Mouse (Mus musculus) intestine, embryonic 15.5 days (tissue): Measurements from ENCODE around the gene Irak4. TPM values are rescaled to one million over a fixed set of nuclear protein-coding genes. Genes with fewer than 3 reads are reported as not detected.
A peak's percentile ranks its signal among the peaks of the same experiment; 100 is the strongest.

Source experiments
- ATAC-seq: fragments of 200-750 bp; cut with Nextera tagmentation; 2 replicates; pipeline ENCODE4 v1.8.0; 2017; ENCODE audit warnings: moderate TSS enrichment, moderate library complexity
- H3K27ac ChIP-seq: fragments of 300-500 bp; sonication (generic); 2 replicates; pipeline ENCODE4 v1.5.1; 2015; ENCODE audit warnings: mild to moderate bottlenecking, inconsistent platforms
- H3K27me3 ChIP-seq: fragments of 300-500 bp; sonication (generic); replicated peaks from 2 replicates; pipeline ENCODE4 v1.6.1; 2015; ENCODE audit warnings: inconsistent platforms
- H3K36me3 ChIP-seq: fragments of 300-500 bp; sonication (generic); 2 replicates; pipeline ENCODE4 v1.6.1; 2015; ENCODE audit warnings: inconsistent platforms
- H3K4me1 ChIP-seq: fragments of 300-500 bp; sonication (generic); replicated peaks from 2 replicates; pipeline ENCODE4 v1.6.1; 2015; ENCODE audit warnings: inconsistent platforms
- H3K4me2 ChIP-seq: fragments of 300-500 bp; sonication (generic); replicated peaks from 2 replicates; pipeline ENCODE4 v1.6.1; 2015; ENCODE audit warnings: mild to moderate bottlenecking, inconsistent platforms
- H3K4me3 ChIP-seq: fragments of 300-500 bp; sonication (generic); replicated peaks from 2 replicates; pipeline ENCODE4 v1.5.1; 2015; ENCODE audit warnings: inconsistent platforms
- H3K9ac ChIP-seq: fragments of 300-500 bp; sonication (generic); 2 replicates; pipeline ENCODE4 v1.6.1; 2015; ENCODE audit warnings: inconsistent platforms
- H3K9me3 ChIP-seq: fragments of 300-500 bp; sonication (generic); 2 replicates; pipeline ENCODE4 v1.6.1; 2016; ENCODE audit warnings: inconsistent platforms
- WGBS: fragments of 180-500 bp; shearing (Covaris S2); methylation state at CpG from one replicate; pipeline ENCODE4 v1.1.7; 2015; 5-methylcytosine and 5-hydroxymethylcytosine counted together
- polyA plus RNA-seq: library from polyadenylated mRNA; unstranded; fragments of >200 nt; fragmentation: Nextera tagmentation; extraction: Ambion mirVana; gene quantifications from 2 replicates; pipeline ENCODE4 v1.2.1, GENCODE M21; 2015

The Irak4 gene
- polyA plus RNA-seq, result 14.8 and 16.3 TPM in 2 replicates

GRCm38 (mm10) chr15:94543409-94544051 is at the start of gene Irak4, which contains the start of gene Pus7l:
Irak4 (plus strand) TSS chr15:94543643.
Pus7l (minus strand) TSS chr15:94543547.
- Histone ChIP-seq H3K9me3 (no peaks in the 10 kb centered on the region), H3K4me2 (peak within 1 kb of the TSS; percentile 88), H3K27me3 (no peaks in the 10 kb centered on the region), H3K9ac (peak within 1 kb of the TSS; percentile 71), H3K27ac (peak within 1 kb of the TSS; percentile 94), H3K36me3 (no peaks in the 10 kb centered on the region), H3K4me1 (no peaks in the 10 kb centered on the region), H3K4me3 (peak within 1 kb of the TSS; percentile 85)
- under 1% methylated on average over 45 of the region's 45 CpGs for WGBS
- ATAC-seq, result peak; percentile 99

- WGBS, result 92% methylated on average over 1 of the region's 1 CpGs
- no peaks in the 10 kb centered on the region for H3K36me3 ChIP-seq
- ATAC-seq, result no peak
- H3K27me3 ChIP-seq, result no peaks in the 10 kb centered on the region
- no peak overlapping the region for H3K27ac ChIP-seq
- no peaks in the 10 kb centered on the region for H3K4me1 ChIP-seq
- H3K4me2 ChIP-seq, result no peak overlapping the region
- H3K4me3 ChIP-seq, result no peak overlapping the region
- H3K9ac ChIP-seq, result no peak overlapping the region
- H3K9me3 ChIP-seq, result no peaks in the 10 kb centered on the region
These were observed 49.0 kb upstream of the Irak4 start for GRCm38 (mm10) chr15:94494445-94494844.

GRCm38 (mm10) chr15:94495936-94496335 is 47.5 kb upstream of the Irak4 start:
- no peak overlapping the region for H3K4me3 ChIP-seq
- no peaks in the 10 kb centered on the region for H3K9me3 ChIP-seq
- H3K27me3 ChIP-seq, result no peaks in the 10 kb centered on the region
- no peak overlapping the region for H3K4me2 ChIP-seq
- no peak overlapping the region for H3K9ac ChIP-seq
- 80% methylated on average over 10 of the region's 10 CpGs for WGBS
- no peak overlapping the region for H3K27ac ChIP-seq
- H3K36me3 ChIP-seq, result no peaks in the 10 kb centered on the region
- H3K4me1 ChIP-seq, result no peaks in the 10 kb centered on the region
- no peak for ATAC-seq

- H3K9ac ChIP-seq, result no peak overlapping the region
- H3K4me1 ChIP-seq, result no peaks in the 10 kb centered on the region
- H3K27me3 ChIP-seq, result no peaks in the 10 kb centered on the region
- WGBS, result 75% methylated on average over 1 of the region's 1 CpGs
- no peaks in the 10 kb centered on the region for H3K9me3 ChIP-seq
- no peak overlapping the region for H3K4me2 ChIP-seq
- no peak overlapping the region for H3K27ac ChIP-seq
- no peak overlapping the region for H3K4me3 ChIP-seq
- H3K36me3 ChIP-seq, result no peaks in the 10 kb centered on the region
- ATAC-seq, result no peak
These were observed 44.2 kb upstream of the Irak4 start for GRCm38 (mm10) chr15:94499260-94499659.

- no peaks in the 10 kb centered on the region for H3K36me3 ChIP-seq
- no peak for ATAC-seq
- 77% methylated on average over 12 of the region's 12 CpGs for WGBS
- H3K9me3 ChIP-seq, result no peaks in the 10 kb centered on the region
- no peak overlapping the region for H3K27ac ChIP-seq
- no peak overlapping the region for H3K9ac ChIP-seq
- H3K4me1 ChIP-seq, result no peaks in the 10 kb centered on the region
- H3K4me2 ChIP-seq, result no peak overlapping the region
- H3K4me3 ChIP-seq, result no peak overlapping the region
- H3K27me3 ChIP-seq, result no peaks in the 10 kb centered on the region
These were observed 39.8 kb upstream of the Irak4 start for GRCm38 (mm10) chr15:94503451-94504215.

- Histone ChIP-seq H3K9me3 (no peaks in the 10 kb centered on the region), H3K27ac (no peak overlapping the region), H3K9ac (no peak overlapping the region), H3K4me3 (no peak overlapping the region), H3K27me3 (no peaks in the 10 kb centered on the region), H3K4me2 (no peak overlapping the region), H3K4me1 (no peaks in the 10 kb centered on the region), H3K36me3 (no peaks in the 10 kb centered on the region)
- no peak for ATAC-seq
- 72% methylated on average over 16 of the region's 16 CpGs for WGBS
These were observed 25.4 kb upstream of the Irak4 start for GRCm38 (mm10) chr15:94517913-94518491.

- peak; percentile 71 for ATAC-seq
- Histone ChIP-seq H3K4me2 (no peak overlapping the region), H3K4me3 (no peak overlapping the region), H3K36me3 (no peaks in the 10 kb centered on the region), H3K4me1 (no peaks in the 10 kb centered on the region), H3K27ac (no peak overlapping the region), H3K9ac (no peak overlapping the region), H3K9me3 (no peaks in the 10 kb centered on the region), H3K27me3 (no peaks in the 10 kb centered on the region)
- WGBS, result 40% methylated on average over 9 of the region's 9 CpGs
These were observed 23.1 kb upstream of the Irak4 start for GRCm38 (mm10) chr15:94520205-94520900.

- no peaks in the 10 kb centered on the region for H3K4me1 ChIP-seq
- 81% methylated on average over 5 of the region's 5 CpGs for WGBS
These were observed 22.5 kb upstream of the Irak4 start for GRCm38 (mm10) chr15:94520959-94521358.

GRCm38 (mm10) chr15:94523251-94523650 is 20.2 kb upstream of the Irak4 start:
- ATAC-seq, result no peak
- no peaks in the 10 kb centered on the region for H3K27me3 ChIP-seq
- 86% methylated on average over 28 of the region's 28 CpGs for WGBS

More at GRCm38 (mm10) chr15:94520959-94521358, 22.5 kb upstream of the Irak4 start:
- Histone ChIP-seq H3K4me3 (no peak overlapping the region), H3K36me3 (no peaks in the 10 kb centered on the region), H3K27ac (no peak overlapping the region), H3K9ac (no peak overlapping the region), H3K4me2 (no peak overlapping the region), H3K9me3 (no peaks in the 10 kb centered on the region), H3K27me3 (no peaks in the 10 kb centered on the region)
- ATAC-seq, result 0 out of 2 replicates have a peak, but pooled peaks have one; percentile 28

GRCm38 (mm10) chr15:94524956-94525355 is 18.5 kb upstream of the Irak4 start:
- H3K9ac ChIP-seq, result no peak overlapping the region
- H3K27ac ChIP-seq, result no peak overlapping the region
- 86% methylated on average over 12 of the region's 12 CpGs for WGBS
- H3K9me3 ChIP-seq, result no peaks in the 10 kb centered on the region
- no peaks in the 10 kb centered on the region for H3K4me1 ChIP-seq
- no peaks in the 10 kb centered on the region for H3K36me3 ChIP-seq
- ATAC-seq, result no peak
- H3K4me2 ChIP-seq, result no peak overlapping the region
- no peaks in the 10 kb centered on the region for H3K27me3 ChIP-seq
- no peak overlapping the region for H3K4me3 ChIP-seq

More at GRCm38 (mm10) chr15:94523251-94523650, 20.2 kb upstream of the Irak4 start:
- Histone ChIP-seq H3K9ac (no peak overlapping the region), H3K36me3 (no peaks in the 10 kb centered on the region), H3K9me3 (no peaks in the 10 kb centered on the region), H3K4me3 (no peak overlapping the region), H3K4me2 (no peak overlapping the region), H3K4me1 (no peaks in the 10 kb centered on the region), H3K27ac (no peak overlapping the region)

GRCm38 (mm10) chr15:94530519-94530918 is 12.9 kb upstream of the Irak4 start:
- 73% methylated on average over 3 of the region's 3 CpGs for WGBS
- Histone ChIP-seq H3K27me3 (no peaks in the 10 kb centered on the region), H3K9me3 (no peaks in the 10 kb centered on the region), H3K9ac (no peak overlapping the region), H3K4me2 (no peak overlapping the region), H3K27ac (no peak overlapping the region), H3K4me3 (no peak overlapping the region), H3K4me1 (no peaks in the 10 kb centered on the region), H3K36me3 (no peaks in the 10 kb centered on the region)
- no peak for ATAC-seq

- no peak overlapping the region for H3K9ac ChIP-seq
- no peak for ATAC-seq
These were observed 11.1 kb upstream of the Irak4 start for GRCm38 (mm10) chr15:94532306-94532705.

More at GRCm38 (mm10) chr15:94532306-94532705, 11.1 kb upstream of the Irak4 start:
- no peaks in the 10 kb centered on the region for H3K9me3 ChIP-seq
- H3K36me3 ChIP-seq, result no peaks in the 10 kb centered on the region
- no peak overlapping the region for H3K4me3 ChIP-seq
- H3K4me2 ChIP-seq, result no peak overlapping the region
- WGBS, result 64% methylated on average over 5 of the region's 5 CpGs
- H3K27me3 ChIP-seq, result no peaks in the 10 kb centered on the region
- no peaks in the 10 kb centered on the region for H3K4me1 ChIP-seq
- H3K27ac ChIP-seq, result no peak overlapping the region
